Mouse (Mus musculus): ENCODE data around the gene Dnajc16.
A peak's percentile ranks its signal among the peaks of the same experiment; 100 is the strongest.

DNA sequence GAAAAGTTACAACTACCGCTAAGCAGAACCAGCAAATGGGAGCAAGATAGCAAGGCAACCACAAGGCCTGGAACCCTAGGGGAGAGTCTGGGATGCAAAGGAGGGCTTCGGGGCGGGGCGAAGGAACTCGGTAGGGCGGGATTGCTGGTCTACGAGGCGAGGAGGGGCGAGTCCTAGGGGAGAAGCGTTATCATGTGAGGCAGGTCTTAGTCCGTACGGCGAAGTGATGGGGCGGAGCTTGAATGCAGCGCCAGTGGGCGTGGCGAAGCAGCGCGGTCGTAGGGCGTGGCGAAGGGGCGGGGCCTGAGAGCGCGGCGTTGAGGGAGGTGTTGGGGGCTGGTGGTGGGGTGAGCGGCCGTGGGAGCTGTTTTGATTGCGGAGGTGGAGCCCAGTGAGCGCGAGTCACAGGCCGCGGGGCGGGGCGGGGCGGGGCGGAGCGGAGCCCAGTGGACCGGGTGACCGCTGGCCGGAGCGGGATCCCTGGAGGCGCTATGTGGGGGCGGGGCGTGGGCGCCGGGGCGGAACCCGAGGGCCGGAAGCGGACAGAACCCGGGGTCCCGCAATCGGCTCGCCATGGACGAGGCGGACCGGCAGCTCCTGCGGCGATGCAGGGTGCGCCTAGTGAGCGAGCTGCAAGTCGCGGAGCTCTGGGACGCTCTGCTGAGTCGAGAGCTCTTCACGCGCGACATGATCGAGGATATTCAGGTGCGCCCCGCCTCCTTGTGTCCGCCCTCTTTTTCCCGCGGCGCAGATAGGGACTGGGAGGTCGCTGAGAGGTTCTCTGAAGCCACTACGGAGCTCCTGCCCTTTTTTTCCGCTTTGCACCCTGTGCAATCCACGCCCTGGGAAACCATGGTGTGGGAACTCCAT is 2.8 kb upstream of the Dnajc16 start, which contains the start of gene Casp9:
- no peak for TF ChIP-seq CTCF (IDR thresholded peaks at IDR 0.05 in 2 of 3, conservative IDR thresholded peaks at IDR 0.05 in 1 of 3; ENCODE audit: control insufficient read depth in 1 of 3, insufficient read depth in 1 of 3, low read depth in 2 of 3, low read length in 3 of 3, poor library complexity in 1 of 3, severe bottlenecking in 1 of 3)
- TF ChIP-seq TCF12 (IDR thresholded peaks at IDR 0.05; ENCODE audit: low read depth, low read length) = no peak
- peak; percentile 39 to 74; a peak in 3 of 4 replicates for TF ChIP-seq POLR2A (IDR thresholded peaks at IDR 0.05; ENCODE audit: control insufficient read depth in 1 of 2, insufficient read depth in 1 of 2, low read depth in 1 of 2, low read length in 2 of 2, poor library complexity in 1 of 2)
- no peak for TF ChIP-seq POLR2AphosphoS2 (IDR thresholded peaks at IDR 0.05; ENCODE audit: low read length)
- no peak for TF ChIP-seq ZC3H11A (IDR thresholded peaks at IDR 0.05; ENCODE audit: low read depth, low read length)
- TF ChIP-seq E2F4 (IDR thresholded peaks at IDR 0.05; ENCODE audit: borderline replicate concordance, low read depth, low read length) = peak; percentile 67; the same call in 1 of the 2 replicates
- TF ChIP-seq ZNF384 (IDR thresholded peaks at IDR 0.05; ENCODE audit: low read depth, low read length) = no peak
- no peak for TF ChIP-seq MAFK (IDR thresholded peaks at IDR 0.05; ENCODE audit: borderline replicate concordance, low read depth, low read length)
- TF ChIP-seq MAX (IDR thresholded peaks at IDR 0.05; ENCODE audit: low read length) = no peak
- TF ChIP-seq GATA1 (IDR thresholded peaks at IDR 0.05; ENCODE audit: low read depth, low read length) = no peak
- TF ChIP-seq MXI1 (IDR thresholded peaks at IDR 0.05; ENCODE audit: low read depth, low read length) = 0 out of 2 replicates have a peak, but pooled peaks have one; percentile 32

All from MEL (cell line).